Mouse (Mus musculus): ENCODE measurements at regions not wholly inside any gene's neighbourhood (a gene's known extent, or its start where the extent isn't known, plus 50 kb on each side); places are given as distances from the start of the nearest gene placed in this dataset.

- TF ChIP-seq GATA1 (IDR thresholded peaks at IDR 0.05; ENCODE audit: borderline replicate concordance, low read length), result no peak
- TF ChIP-seq FLI1 (IDR thresholded peaks at IDR 0.05; ENCODE audit: low read length), result no peak
Observed at GRCm38 (mm10) chr8:78086361-78086760, 126.7 kb upstream of the Ttc29 start.

Data from megakaryocyte, embryonic 14.5 days (primary cell).